Mouse (Mus musculus) cortical plate, adult 2 months (tissue): ENCODE results near the gene Timm13.

ENCODE experiments used
- CTCF ChIP-seq: fragments of 200-500 bp; IDR thresholded peaks from 2 replicates; pipeline ENCODE4 v1.5.1; 2011; ENCODE audit warnings: mild to moderate bottlenecking, control low read depth, low read length; ENCODE audit not compliant: insufficient read depth; ENCODE audit errors: extremely low read depth
- POLR2A ChIP-seq: fragments of 200-500 bp; IDR thresholded peaks from 2 replicates; pipeline ENCODE4 v1.6.1; 2011; ENCODE audit warnings: mild to moderate bottlenecking, low read length, control low read depth; ENCODE audit not compliant: insufficient read depth; ENCODE audit errors: extremely low read depth

GRCm38 (mm10) chr10:80903282-80903681, 2.5 kb upstream of the Timm13 start:
- TF ChIP-seq POLR2A (no peak), CTCF (no peak)
